In genomic region chr3:116618855-116619254, GRCm38 (mm10) we compare ENCODE assay signal across 1 mouse cellular context.
TF ChIP-seq lines count a peak whose summit lies in the region.

No protein-coding gene starts in this region.

TF ChIP-seq in MEL, 35 proteins besides CTCF, POLR2A, EP300 and RAD21 (continued from another document):
- TF ChIP-seq TCF12 (IDR thresholded peaks at IDR 0.05; ENCODE audit: low read depth, low read length): peak; percentile 68
- peak; percentile 92 for TF ChIP-seq GATA1 (IDR thresholded peaks at IDR 0.05; ENCODE audit: low read depth, low read length)
- peak; percentile 49; the same call in 1 of the 2 replicates for TF ChIP-seq HCFC1 (IDR thresholded peaks at IDR 0.05; ENCODE audit: low read depth, low read length)
- 0 out of 2 replicates have a peak, but pooled peaks have one; percentile 9 for TF ChIP-seq SMC3 (IDR thresholded peaks at IDR 0.05; ENCODE audit: low read depth, low read length)
- no peak for TF ChIP-seq UBTF (IDR thresholded peaks at IDR 0.05; ENCODE audit: borderline replicate concordance, insufficient read depth, low read depth, low read length)
- TF ChIP-seq MAX (IDR thresholded peaks at IDR 0.05; ENCODE audit: low read length): no peak
- no peak for TF ChIP-seq GABPA (IDR thresholded peaks at IDR 0.05; ENCODE audit: low read depth, low read length)
- no peak for TF ChIP-seq USF1 (IDR thresholded peaks at IDR 0.05; ENCODE audit: low read depth, low read length)
- no peak for TF ChIP-seq JUND (IDR thresholded peaks at IDR 0.05; ENCODE audit: low read depth, low read length)
- no peak for TF ChIP-seq ZNF384 (IDR thresholded peaks at IDR 0.05; ENCODE audit: low read depth, low read length)
- no peak for TF ChIP-seq NRF1 (IDR thresholded peaks at IDR 0.05; ENCODE audit: insufficient read depth, low read depth, low read length, poor library complexity, severe bottlenecking)
- TF ChIP-seq MAZ (IDR thresholded peaks at IDR 0.05; ENCODE audit: low read depth, low read length): peak; percentile 86
- TF ChIP-seq SIN3A (IDR thresholded peaks at IDR 0.05; ENCODE audit: low read length): peak; percentile 92
- TF ChIP-seq RCOR1 (IDR thresholded peaks at IDR 0.05; ENCODE audit: low read depth, low read length): peak; percentile 91
- TF ChIP-seq KAT2A (conservative IDR thresholded peaks at IDR 0.05; ENCODE audit: low read depth, low read length): no peak
- no peak for TF ChIP-seq E2F4 (IDR thresholded peaks at IDR 0.05; ENCODE audit: borderline replicate concordance, low read depth, low read length)
- no peak for TF ChIP-seq MYB (IDR thresholded peaks at IDR 0.05; ENCODE audit: low read depth, low read length)
TF ChIP-seq in MEL: peak in this region for 11.
